Mouse (Mus musculus) midbrain, embryonic 13.5 days (tissue): ENCODE measurements around the gene Dcpp2. TPM values are rescaled to one million over a fixed set of nuclear protein-coding genes. Genes with fewer than 3 reads are reported as not detected.
"Not testable (repeated sequence)": the region's sequence is repeated elsewhere in the genome, so short reads cannot be mapped to it uniquely, and the experiment has no call there.

Experiments
- ATAC-seq: fragments of 200-750 bp; cut with Nextera tagmentation; 2 replicates; pipeline ENCODE4 v1.8.0; 2017; ENCODE audit warnings: mild to moderate bottlenecking, moderate TSS enrichment, moderate library complexity
- H3K27ac ChIP-seq: fragments of 300-500 bp; sonication (generic); 2 replicates; pipeline ENCODE4 v1.5.1; 2015; ENCODE audit warnings: inconsistent platforms, mild to moderate bottlenecking, moderate library complexity
- H3K27me3 ChIP-seq: fragments of 300-500 bp; sonication (generic); 2 replicates; pipeline ENCODE4 v1.6.1; 2015; ENCODE audit warnings: mild to moderate bottlenecking, inconsistent platforms
- H3K36me3 ChIP-seq: fragments of 300-500 bp; sonication (generic); 2 replicates; pipeline ENCODE4 v1.6.1; 2015; ENCODE audit warnings: mild to moderate bottlenecking, inconsistent platforms
- H3K4me1 ChIP-seq: fragments of 300-500 bp; sonication (generic); replicated peaks from 2 replicates; pipeline ENCODE4 v1.6.1; 2015; ENCODE audit warnings: inconsistent platforms
- H3K4me2 ChIP-seq: fragments of 300-500 bp; sonication (generic); replicated peaks from 2 replicates; pipeline ENCODE4 v1.6.1; 2015; ENCODE audit warnings: moderate library complexity, mild to moderate bottlenecking, inconsistent platforms
- H3K4me3 ChIP-seq: fragments of 300-500 bp; sonication (generic); replicated peaks from 2 replicates; pipeline ENCODE4 v1.5.1; 2015; ENCODE audit warnings: mild to moderate bottlenecking, inconsistent platforms
- H3K9ac ChIP-seq: fragments of 300-500 bp; sonication (generic); replicated peaks from 2 replicates; pipeline ENCODE4 v1.6.1; 2015; ENCODE audit warnings: mild to moderate bottlenecking, inconsistent platforms
- H3K9me3 ChIP-seq: fragments of 300-500 bp; sonication (generic); 2 replicates; pipeline ENCODE4 v1.6.1; 2016; ENCODE audit warnings: mild to moderate bottlenecking, inconsistent platforms
- WGBS: fragments of 180-500 bp; shearing (Covaris S2); methylation state at CpG from one replicate; pipeline ENCODE4 v1.1.7; 2015; 5-methylcytosine and 5-hydroxymethylcytosine counted together
- polyA plus RNA-seq: library from polyadenylated mRNA; unstranded; fragments of >200 nt; fragmentation: Nextera tagmentation; extraction: Ambion mirVana; gene quantifications from 2 replicates; pipeline ENCODE4 v1.2.1, GENCODE M21; 2015

Dcpp2 gene
- not detected in 2 replicates for polyA plus RNA-seq

DNA sequence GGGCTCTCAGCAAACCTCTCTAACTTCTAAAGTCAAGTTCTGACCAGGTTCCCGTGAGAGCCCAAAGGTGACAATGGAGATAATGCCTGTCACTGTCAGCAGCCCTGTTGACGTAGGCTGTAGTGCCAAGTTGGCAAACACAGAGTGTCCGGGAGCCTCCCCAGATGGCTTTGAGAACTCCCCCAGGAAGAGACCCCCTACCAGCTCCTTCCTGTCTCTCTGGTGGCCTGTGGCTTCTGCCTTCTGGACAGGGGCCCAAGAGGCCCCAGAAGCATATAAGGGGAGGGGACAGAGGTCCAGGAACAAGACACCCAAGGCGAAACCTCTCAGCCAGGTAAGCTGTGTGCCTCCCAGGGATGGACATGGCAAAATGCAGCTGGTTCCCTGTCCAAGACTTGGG, at the start of gene Dcpp2, which contains the start of gene Dcpp1:
Gene Dcpp2, plus strand, starts transcription at position 305 of the 400 bp plus-strand sequence.
Gene Dcpp1, plus strand, starts transcription at position 301 of the 400 bp plus-strand sequence.
- H3K4me3 ChIP-seq, H3K36me3 ChIP-seq, H3K4me1 ChIP-seq, H3K27me3 ChIP-seq, H3K27ac ChIP-seq, H3K9ac ChIP-seq, H3K9me3 ChIP-seq, ATAC-seq, H3K4me2 ChIP-seq: not testable (repeated sequence)
- WGBS = 84% methylated on average over 4 of the region's 4 CpGs

- WGBS = 97% methylated on average over 1 of the region's 1 CpGs
- no peak for ATAC-seq
Measured at GRCm38 (mm10) chr17:23831201-23831600, 49.5 kb upstream of the Dcpp2 start.

GRCm38 (mm10) chr17:23836006-23836575, 44.6 kb upstream of the Dcpp2 start, which contains the start of gene Prss33:
Prss33 (minus strand) TSS chr17:23836056.
- 44% methylated on average over 8 of the region's 8 CpGs for WGBS
- peak; percentile 44 for ATAC-seq
- no peaks in the 10 kb centered on the region for H3K36me3 ChIP-seq
- H3K27me3 ChIP-seq = peaks cover 27% of the 10 kb centered on the region; the same call in 1 of the 2 replicates
- no peaks in the 10 kb centered on the region for H3K9me3 ChIP-seq
- no peak within 1 kb of the TSS for H3K4me3 ChIP-seq
- no peak within 1 kb of the TSS for H3K4me2 ChIP-seq
- no peak within 1 kb of the TSS; the same call in 1 of the 2 replicates for H3K9ac ChIP-seq
- peaks cover 5% of the 10 kb centered on the region; the same call in 1 of the 2 replicates for H3K4me1 ChIP-seq
- H3K27ac ChIP-seq = no peak within 1 kb of the TSS

More at GRCm38 (mm10) chr17:23831201-23831600, 49.5 kb upstream of the Dcpp2 start:
- Histone ChIP-seq H3K9me3 (no peaks in the 10 kb centered on the region), H3K9ac (no peak overlapping the region), H3K27me3 (peaks cover 27% of the 10 kb centered on the region; the same call in 1 of the 2 replicates), H3K4me1 (peaks cover 29% of the 10 kb centered on the region), H3K36me3 (peaks cover 10% of the 10 kb centered on the region), H3K4me2 (no peak overlapping the region), H3K4me3 (no peak overlapping the region), H3K27ac (no peak overlapping the region)

GRCm38 (mm10) chr17:23841145-23841544, 39.5 kb upstream of the Dcpp2 start:
- H3K27ac ChIP-seq = no peak overlapping the region
- WGBS = 33% methylated on average over 4 of the region's 4 CpGs
- H3K9ac ChIP-seq = no peak overlapping the region
- H3K27me3 ChIP-seq = no peaks in the 10 kb centered on the region
- H3K4me3 ChIP-seq = no peak overlapping the region
- no peaks in the 10 kb centered on the region for H3K9me3 ChIP-seq
- H3K4me2 ChIP-seq = no peak overlapping the region
- ATAC-seq = 0 out of 2 replicates have a peak, but pooled peaks have one; percentile 2
- H3K36me3 ChIP-seq = no peaks in the 10 kb centered on the region
- H3K4me1 ChIP-seq = peaks cover 2% of the 10 kb centered on the region; the same call in 1 of the 2 replicates

DNA sequence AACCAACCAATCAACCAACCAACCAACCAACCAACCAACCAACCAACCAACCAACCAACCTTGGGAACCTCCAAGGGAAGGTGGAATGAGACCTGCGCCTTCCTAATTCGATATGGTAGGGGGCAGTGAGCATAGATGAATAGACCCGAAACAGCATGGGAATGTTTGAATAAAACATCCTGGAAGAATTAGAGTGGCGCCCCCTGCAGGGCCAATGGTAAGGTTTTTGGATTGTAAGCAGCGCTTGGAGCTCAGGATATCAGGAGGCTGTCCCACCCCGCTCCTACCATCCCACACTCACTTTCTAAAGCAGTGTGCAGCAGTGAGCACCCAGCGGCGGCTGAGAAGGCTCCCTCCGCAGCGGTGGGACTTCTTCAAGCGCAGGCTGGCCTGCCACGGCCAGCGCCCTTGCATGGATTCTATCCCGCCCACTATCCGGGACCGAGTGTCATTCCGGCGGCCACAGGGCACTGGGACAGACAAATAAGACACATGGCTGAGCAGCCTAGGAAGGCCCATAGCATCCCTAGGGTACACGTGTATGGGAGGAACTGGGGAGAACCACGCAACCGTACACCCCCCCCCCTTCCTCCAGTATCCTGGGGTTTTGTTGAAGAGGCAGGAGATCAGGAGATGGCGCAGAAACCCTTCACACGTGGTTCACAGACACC, 37.4 kb upstream of the Dcpp2 start:
- peak; percentile 20; the same call in 1 of the 2 replicates for ATAC-seq
- peak overlapping the region; percentile 32; the same call in 1 of the 2 replicates for H3K4me2 ChIP-seq

GRCm38 (mm10) chr17:23843812-23844273, 36.8 kb upstream of the Dcpp2 start, which contains the start of the genes Prss32 and Prss41:
Prss32 (plus strand) TSS chr17:23843855.
Prss41 (minus strand) TSS chr17:23844172.
- ATAC-seq = no peak
- peak within 1 kb of the TSS; percentile 14; the same call in 1 of the 2 replicates for H3K4me3 ChIP-seq

More for the DNA sequence above, 37.4 kb upstream of the Dcpp2 start:
- Histone ChIP-seq H3K4me3 (no peak overlapping the region), H3K27me3 (0 out of 2 replicates have a peak, but pooled peaks cover 2% of the 10 kb centered on the region), H3K4me1 (no peaks in the 10 kb centered on the region), H3K9ac (no peak overlapping the region), H3K36me3 (no peaks in the 10 kb centered on the region), H3K9me3 (no peaks in the 10 kb centered on the region), H3K27ac (no peak overlapping the region)
- 40% methylated on average over 23 of the region's 23 CpGs for WGBS

GRCm38 (mm10) chr17:23850028-23850427, 30.7 kb upstream of the Dcpp2 start:
- Histone ChIP-seq H3K4me3 (no peak overlapping the region), H3K36me3 (no peaks in the 10 kb centered on the region), H3K27ac (no peak overlapping the region), H3K9ac (no peak overlapping the region), H3K27me3 (0 out of 2 replicates have a peak, but pooled peaks cover 3% of the 10 kb centered on the region), H3K9me3 (no peaks in the 10 kb centered on the region), H3K4me2 (no peak overlapping the region), H3K4me1 (no peaks in the 10 kb centered on the region)
- 60% methylated on average over 2 of the region's 2 CpGs for WGBS
- ATAC-seq = no peak

More at GRCm38 (mm10) chr17:23843812-23844273, 36.8 kb upstream of the Dcpp2 start, which contains the start of the genes Prss32 and Prss41:
- Histone ChIP-seq H3K27me3 (0 out of 2 replicates have a peak, but pooled peaks cover 3% of the 10 kb centered on the region), H3K27ac (no peak within 1 kb of the TSS), H3K4me2 (peak within 1 kb of the TSS; percentile 32), H3K9me3 (no peaks in the 10 kb centered on the region), H3K9ac (no peak within 1 kb of the TSS), H3K36me3 (no peaks in the 10 kb centered on the region), H3K4me1 (no peaks in the 10 kb centered on the region)
- 11% methylated on average over 19 of the region's 19 CpGs for WGBS

DNA sequence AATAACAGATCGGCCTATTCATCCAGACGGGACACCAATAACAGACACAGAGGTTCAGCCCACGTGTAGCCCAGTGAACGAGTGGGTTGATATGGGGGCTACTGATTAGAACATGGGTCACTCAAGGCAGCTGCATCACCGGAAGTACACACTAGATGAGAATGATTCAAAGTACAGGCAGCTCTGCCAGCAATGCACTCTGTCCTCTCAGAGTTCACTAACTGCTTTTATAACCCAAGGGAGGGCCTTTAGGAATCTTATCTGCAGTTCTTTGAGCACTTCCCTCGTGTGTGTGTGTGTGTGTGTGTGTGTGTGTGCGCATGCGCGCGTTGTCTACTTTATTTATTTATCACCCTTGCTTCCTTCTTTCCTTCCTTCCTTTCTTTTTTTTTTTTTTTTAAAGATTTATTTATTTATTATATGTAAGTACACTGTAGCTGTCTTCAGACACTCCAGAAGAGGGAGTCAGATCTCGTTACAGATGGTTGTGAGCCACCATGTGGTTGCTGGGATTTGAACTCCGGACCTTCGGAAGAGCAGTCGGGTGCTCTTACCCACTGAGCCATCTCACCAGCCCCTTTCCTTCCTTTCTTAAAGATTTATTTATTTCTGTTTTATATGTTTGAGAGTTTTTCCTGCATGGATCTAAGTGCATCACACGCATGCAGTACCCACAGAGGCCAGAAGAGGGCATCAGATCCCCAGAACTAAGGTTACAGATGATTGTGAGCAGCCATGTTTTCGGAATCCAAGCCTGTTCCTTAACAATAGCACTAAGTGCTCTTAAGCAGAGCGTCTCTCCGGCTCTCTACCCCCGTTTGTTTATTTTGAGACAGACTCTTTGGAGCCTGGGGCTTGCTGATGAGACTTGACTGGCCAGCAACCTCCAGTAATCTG, 29.6 kb upstream of the Dcpp2 start:
- 62% methylated on average over 18 of the region's 19 CpGs for WGBS
- H3K9me3 ChIP-seq = no peaks in the 10 kb centered on the region
- ATAC-seq = 0 out of 2 replicates have a peak, but pooled peaks have one; percentile 17

DNA sequence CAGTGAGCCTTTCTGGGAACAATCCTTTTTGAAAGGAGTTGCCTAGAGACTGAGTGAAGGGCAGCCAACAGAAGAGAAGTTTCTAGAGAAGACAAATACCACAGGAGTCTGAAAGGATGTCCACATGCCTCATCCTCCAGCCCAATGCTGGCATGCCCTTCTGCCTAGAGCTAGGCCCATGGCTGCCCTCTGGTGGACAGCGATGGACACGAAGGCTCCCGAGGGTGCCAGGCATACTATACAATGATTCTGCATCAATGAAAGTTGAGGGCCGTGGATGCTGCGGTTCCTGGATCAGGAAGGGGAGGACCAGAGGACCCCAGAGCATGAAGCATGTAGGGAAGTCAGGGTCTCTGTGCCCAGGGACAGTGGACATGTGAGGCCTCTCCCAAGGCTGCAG, 27.4 kb upstream of the Dcpp2 start:
- no peak overlapping the region for H3K4me2 ChIP-seq
- H3K4me3 ChIP-seq = no peak overlapping the region
- WGBS = 36% methylated on average over 5 of the region's 5 CpGs
- no peaks in the 10 kb centered on the region for H3K36me3 ChIP-seq
- no peak overlapping the region for H3K27ac ChIP-seq
- peak; percentile 55; the same call in 1 of the 2 replicates for ATAC-seq
- no peaks in the 10 kb centered on the region for H3K4me1 ChIP-seq
- no peak overlapping the region for H3K9ac ChIP-seq
- 0 out of 2 replicates have a peak, but pooled peaks cover 1% of the 10 kb centered on the region for H3K27me3 ChIP-seq
- no peaks in the 10 kb centered on the region for H3K9me3 ChIP-seq

More for the DNA sequence above, 29.6 kb upstream of the Dcpp2 start:
- Histone ChIP-seq H3K9ac (no peak overlapping the region), H3K4me1 (no peaks in the 10 kb centered on the region), H3K27me3 (0 out of 2 replicates have a peak, but pooled peaks cover 3% of the 10 kb centered on the region), H3K4me3 (no peak overlapping the region), H3K27ac (no peak overlapping the region), H3K36me3 (no peaks in the 10 kb centered on the region), H3K4me2 (no peak overlapping the region)

DNA sequence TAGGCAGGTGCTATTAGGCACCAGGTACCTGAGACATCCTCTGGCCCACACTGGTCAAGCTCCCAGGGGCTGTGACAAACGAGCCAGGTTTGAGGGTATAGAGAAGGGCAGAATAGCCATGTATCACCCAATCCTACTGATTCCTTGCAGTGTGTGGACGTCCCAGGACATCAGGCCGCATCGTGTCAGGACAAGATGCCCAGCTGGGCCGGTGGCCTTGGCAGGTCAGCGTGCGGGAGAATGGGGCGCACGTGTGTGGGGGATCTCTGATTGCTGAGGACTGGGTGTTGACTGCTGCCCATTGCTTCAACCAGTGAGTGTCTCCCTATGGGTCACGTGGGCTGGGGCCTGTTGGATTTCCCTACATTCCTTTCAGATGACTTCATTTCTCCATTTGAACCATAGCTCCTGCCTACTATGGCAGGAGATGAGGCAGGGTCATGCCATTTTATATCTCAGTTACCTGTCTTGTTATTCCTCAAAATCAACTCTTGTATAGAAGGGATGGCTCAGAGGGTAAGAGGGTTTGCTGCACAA, 26.4 kb upstream of the Dcpp2 start:
- ATAC-seq = no peak
- Histone ChIP-seq H3K27me3 (no peaks in the 10 kb centered on the region), H3K4me1 (no peaks in the 10 kb centered on the region), H3K4me3 (no peak overlapping the region), H3K27ac (no peak overlapping the region), H3K9me3 (no peaks in the 10 kb centered on the region), H3K9ac (no peak overlapping the region), H3K36me3 (no peaks in the 10 kb centered on the region), H3K4me2 (no peak overlapping the region)
- 86% methylated on average over 10 of the region's 10 CpGs for WGBS

DNA sequence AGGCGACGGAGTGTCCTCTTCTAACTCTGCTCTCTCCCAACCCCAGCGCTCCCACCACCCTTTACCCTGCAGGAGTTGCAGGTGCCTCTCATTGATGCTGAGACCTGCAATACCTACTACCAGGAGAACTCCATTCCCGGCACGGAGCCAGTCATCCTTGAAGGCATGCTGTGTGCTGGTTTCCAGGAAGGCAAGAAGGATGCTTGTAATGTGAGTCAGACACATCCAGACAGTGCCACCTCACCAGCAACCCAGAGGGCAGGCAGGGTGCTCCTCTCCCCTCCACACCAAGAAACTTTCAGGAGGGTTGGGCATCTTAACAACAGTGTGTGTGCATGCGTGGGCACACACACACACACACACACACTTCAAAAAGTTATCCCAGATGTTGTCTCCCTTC, 23.5 kb upstream of the Dcpp2 start:
- Histone ChIP-seq H3K9me3 (no peaks in the 10 kb centered on the region), H3K36me3 (no peaks in the 10 kb centered on the region), H3K4me3 (no peak overlapping the region), H3K27me3 (0 out of 2 replicates have a peak, but pooled peaks cover 6% of the 10 kb centered on the region), H3K4me1 (no peaks in the 10 kb centered on the region), H3K9ac (no peak overlapping the region), H3K27ac (no peak overlapping the region), H3K4me2 (no peak overlapping the region)
- 83% methylated on average over 6 of the region's 6 CpGs for WGBS
- ATAC-seq = no peak
